Mouse (Mus musculus) MEL-GATA-1-ER (cell line): ENCODE results near the gene Ciao2b.
A peak's percentile ranks its signal among the peaks of the same experiment; 100 is the strongest.

ENCODE experiments used
- DNase-seq: peaks from one replicate; pipeline ENCODE4 v3.0.0-alpha.2; 2012; ENCODE audit warnings: low read depth; ENCODE audit errors: extremely low read depth

The Ciao2b gene

DNA sequence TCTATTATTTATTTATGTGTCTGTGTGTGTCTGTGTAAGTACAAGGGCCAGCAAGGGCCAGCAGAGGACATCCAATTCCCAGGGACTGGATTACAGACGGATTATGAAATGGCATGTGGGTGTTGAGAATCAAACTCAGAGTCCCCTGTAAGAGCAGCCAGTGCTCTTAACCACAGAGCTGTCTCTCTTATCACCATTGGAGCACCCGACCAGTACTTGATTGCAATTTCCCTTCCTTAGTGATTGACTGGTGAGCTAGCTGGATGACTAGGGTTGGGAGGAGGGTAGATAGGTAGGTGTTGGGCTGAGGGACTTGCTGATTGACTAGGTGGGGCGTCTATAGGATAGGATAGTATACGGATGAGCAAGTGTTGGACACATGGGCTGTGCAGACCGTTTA is 21.0 kb downstream of the Ciao2b start:
- no peak for DNase-seq

DNA sequence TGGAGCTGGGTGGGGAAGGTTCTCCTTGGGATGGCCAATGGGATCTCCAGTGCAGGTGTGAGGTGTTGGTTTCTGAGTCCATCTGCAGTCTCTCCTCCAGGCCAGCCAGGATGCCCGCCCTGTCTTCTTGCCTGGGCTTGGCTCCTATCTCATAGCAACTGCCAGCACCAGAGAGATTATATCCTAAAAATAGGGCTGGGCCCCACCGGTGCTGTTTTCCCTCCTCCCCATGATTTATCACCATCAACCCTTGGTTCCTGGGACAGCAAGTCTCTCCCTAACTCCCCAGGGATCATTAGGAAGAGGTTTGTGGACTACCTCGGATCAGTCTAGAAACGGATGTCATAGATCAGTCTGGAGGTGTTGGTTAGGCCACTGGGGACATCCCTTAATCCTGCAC is 28.6 kb downstream of the Ciao2b start:
- no peak for DNase-seq

DNA sequence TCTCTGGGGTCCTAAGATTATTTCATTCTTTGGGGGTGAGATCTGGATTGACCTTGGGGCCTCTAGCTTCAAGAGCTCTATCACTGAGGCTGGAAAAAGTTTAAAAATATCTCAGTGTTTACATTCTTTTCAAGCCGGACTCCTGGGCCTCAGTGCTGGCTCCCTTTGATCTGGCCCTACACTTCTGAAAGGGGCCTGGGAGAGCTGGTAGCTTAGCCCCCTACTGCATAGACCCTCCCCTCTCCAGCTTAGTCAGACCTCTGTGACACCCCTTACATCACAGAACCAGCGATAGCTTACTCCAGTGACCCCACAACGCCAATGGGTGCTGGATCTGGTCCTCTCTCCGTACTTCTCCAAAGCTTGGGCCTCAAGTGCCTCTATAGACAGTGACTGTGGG is 30.2 kb downstream of the Ciao2b start:
- no peak for DNase-seq

DNA sequence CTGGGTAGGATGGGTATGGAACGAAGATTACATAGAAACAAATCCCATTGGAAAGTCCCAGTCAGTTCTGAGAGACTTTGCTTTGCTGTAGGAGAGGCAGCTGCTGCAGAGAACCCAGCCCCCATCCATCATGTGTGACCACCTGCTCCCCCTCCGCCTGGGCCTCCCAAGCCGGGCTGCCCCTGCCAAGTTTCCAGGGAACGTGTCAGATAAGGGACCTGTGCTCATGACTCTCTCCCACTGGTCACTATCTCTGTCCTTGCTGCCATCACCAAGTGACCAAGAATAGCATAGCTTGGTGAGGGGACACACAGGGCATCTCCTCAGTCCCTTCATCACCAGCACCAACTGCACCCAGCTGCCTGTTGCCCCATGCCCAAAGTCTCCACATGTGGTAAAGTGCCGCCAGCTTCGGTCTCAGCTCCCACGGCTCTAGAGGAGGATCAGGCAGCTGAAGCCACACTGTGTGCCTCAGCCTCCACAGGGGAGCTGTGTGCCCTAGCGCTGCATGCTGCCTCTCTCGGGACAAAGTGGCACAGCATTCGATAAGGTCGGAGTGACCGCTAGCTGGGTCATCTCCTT is 31.5 kb downstream of the Ciao2b start:
- no peak for DNase-seq

DNA sequence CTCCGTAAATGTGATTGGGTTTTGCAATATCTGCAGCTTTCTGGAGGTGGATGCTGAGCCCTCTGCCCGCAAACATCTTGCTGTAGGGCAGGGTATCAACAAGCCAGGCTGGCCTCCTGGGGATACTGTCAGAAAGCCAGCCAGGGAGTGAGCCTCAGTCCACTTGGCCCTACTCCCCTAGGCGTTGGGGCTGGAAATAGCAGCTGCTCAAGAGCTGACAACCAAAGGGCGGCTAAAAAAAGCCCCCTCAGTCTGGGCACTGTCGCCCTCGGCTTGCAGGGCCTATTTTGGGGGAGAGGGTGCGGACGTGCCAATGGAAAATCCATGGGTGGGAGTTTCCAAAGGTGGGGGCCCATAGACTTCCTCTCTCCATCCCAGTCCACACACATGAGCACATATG is 32.5 kb downstream of the Ciao2b start:
- DNase-seq = no peak

DNA sequence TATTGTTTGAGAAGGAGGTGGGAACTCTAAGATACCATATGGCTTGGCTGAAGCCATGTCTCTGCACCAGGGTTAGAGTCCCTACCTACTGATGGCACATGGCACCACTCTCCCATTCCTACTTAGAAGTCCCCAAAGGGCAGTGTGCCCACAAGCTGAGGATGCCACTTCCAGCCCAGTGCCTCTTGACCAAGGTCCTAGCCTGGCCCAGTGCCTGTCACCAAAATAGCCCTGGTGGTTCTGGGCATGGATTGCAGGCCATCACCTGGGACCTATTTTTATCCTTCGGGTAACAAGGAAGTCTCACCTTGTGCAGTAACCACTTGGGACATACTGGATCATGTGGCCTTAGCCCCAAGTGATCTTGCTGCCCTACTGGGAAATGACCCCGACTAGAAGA is 33.8 kb downstream of the Ciao2b start:
- DNase-seq = no peak

DNA sequence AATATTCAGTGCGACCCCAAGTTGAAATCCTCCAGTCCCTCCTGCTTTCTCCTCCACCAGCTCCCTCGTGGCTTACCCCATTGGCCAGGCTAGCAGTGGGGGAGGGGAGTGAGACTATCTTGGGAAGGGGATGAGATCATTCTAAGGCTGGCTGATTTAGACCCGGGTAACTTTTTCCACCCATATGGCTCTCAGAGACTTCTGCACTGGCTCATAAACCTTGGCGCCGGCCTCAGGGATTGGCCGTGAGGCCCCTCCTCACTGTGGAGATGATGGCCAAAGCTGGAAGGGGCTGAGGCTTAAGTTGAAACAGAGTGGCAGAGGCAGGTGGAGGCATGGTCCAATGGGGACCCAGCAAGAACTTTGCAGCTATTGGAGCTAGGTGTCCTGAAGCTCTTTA is 35.4 kb downstream of the Ciao2b start:
- no peak for DNase-seq

DNA sequence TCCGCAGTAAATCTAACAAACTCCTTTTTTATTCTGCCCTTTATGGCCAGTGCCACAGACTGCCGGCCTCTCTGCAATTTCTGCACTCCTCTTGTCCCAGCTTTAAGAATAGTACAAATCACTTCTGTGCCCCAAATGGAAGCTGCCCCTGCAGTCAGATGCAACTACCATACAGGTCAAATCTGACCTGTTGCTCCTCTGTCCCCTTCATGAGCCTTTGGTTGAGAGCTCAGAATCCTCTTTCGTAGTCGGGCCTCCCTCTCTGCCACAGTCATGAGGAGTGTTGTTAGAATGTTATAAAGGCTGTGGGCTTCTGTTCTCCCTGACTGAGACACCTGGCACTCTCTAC is 38.5 kb downstream of the Ciao2b start:
- no peak for DNase-seq

DNA sequence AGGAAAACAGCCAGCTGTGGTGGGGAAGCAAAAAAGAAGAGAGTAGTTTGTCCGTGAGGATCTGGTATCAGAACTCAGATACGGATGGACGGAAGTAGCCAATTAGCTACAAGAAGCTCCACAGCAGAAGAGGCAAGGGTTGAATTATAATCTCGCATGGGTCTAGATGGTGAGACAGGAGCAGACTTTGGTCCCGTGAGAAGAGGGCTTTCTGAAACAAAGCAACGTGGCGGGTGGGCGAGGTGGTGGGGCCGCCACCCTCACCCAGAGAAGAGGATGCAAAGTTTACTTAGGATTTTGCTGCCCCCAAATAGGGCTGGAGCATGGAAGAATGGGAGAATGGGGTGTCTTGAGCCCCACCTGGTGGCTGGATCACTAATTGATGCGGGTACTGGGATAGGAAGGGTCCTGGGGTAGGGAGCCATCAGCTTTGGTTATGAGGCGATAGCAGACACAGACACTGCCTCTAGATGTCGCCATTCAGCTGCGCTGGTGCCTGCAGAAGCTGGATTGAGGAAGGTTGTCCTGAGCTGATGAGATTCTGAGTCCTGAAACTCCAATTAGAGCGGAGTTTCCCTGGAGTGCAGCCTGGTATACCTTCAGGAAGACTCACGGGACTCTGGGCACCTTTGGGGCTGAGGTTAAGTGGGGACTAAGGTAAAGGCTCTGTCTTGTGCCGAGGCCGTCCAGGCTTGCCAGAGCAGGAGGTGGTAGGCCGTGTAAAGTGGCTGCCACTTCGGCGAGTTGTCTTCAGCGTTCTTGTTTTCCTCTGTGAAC is 39.1 kb downstream of the Ciao2b start:
- DNase-seq = peak; percentile 75

DNA sequence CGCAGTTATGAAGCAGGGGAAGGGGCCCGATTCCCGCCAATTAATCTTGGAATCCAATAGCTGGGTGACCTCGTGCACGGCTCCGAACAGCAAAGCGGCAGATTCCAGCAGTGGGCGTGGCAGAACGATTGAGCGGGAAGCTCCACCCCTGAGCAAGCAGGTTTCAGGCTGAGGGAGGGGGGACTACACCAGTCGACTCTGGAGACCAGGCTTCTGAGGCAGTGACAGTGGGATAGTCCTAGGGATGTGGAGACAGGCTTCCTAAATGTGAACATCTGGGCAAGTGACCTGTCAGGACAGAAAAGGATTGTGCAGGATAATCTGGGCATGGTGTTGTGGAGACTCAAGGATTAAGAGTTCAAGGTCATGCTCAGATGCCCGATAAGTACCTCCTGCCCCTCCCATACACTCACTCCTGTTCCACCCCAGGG is 39.8 kb downstream of the Ciao2b start:
- no peak for DNase-seq

DNA sequence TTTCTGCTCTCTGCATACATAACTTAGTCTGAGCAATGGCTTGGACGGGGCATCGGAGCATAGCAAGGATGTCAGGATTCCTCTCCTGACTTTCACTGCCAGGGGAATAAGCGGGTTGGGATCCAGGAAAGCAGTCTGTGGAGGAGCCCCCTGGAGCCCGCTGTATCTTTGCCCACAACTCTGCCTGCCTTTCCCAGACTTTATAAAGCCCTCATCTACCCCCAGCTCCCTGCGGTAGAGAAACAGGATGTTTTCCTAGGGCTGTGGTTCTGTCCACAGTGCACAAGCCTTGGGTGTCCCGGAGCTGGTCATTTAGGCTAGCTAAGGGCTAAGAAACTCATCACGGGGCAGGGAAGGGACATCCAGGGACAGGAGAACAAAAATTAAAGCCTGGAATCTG is 40.4 kb downstream of the Ciao2b start:
- DNase-seq = no peak

DNA sequence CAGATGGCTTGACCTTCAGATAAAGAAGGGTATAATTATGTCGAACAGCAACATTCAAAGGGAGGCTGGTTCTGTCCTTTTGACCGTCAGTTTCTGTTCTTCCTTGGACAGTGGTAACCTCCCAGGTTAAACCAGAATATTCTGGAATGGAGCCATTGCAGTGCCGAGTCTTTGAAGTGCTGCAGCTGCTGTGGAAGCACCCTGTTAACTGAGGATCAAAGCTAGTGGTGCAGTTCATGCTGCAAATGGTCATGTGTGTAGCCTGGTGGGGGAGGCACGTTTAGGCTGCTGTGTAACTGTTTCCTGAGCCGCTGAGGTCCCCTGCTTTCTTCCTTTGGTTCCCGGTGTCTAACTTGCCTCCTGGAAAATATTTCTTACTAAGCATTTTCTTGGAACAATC is 43.3 kb downstream of the Ciao2b start:
- no peak for DNase-seq

DNA sequence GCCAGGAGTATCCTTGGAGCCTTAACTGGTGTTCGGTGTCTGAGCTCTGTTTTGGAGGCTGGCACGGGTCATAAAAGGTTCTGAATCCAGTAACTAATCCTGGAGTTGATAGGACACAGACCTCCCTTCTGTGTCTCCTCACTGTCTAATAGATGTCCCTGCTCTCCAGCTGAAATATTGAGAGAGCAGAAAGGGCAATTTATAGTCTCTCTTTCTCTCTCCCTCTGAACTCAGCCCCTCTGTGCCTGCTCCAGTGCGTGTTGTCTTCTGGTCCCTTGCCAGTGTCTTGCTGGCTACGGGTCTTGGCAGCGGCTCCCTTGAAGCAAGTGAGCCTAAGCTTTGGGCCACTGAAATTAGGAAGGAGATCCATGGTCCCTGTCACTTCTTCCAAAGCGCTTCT is 44.1 kb downstream of the Ciao2b start:
- DNase-seq = no peak

DNA sequence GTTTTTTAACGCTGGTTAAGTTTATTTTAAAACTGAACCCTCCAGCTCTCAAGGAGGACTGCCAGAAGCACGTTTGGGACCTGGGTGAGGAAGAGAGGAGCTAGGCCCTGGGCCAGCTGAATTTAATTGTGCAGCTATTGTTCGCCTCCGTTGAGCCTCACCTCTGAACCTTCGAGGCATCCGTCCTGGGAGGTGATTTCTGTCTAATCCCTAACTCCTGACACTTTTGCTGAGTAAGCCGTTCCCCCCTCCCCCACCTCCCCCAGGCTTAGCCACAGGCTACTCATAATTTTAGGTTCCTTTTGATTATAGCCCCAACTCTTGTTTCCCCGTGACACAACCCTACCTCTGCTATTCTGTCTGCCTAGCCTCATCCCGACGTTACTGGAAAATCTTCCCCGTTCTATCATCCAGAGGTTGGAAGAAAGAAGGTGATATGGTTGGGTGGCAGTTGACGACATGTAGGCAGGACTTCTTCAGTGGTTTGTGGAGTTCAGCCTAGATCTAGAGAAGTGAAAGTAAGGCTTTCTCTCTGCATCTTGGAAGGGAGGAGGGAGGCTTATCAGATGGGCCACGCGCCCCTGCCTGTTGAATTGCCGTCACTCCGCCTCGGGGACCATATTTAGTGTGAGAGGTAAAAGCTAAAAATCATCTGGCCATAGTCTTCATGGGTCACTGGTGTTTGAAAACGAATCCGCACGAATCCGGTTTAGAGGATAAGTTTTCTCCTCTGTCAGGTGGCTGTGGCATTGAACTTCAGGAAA is 45.8 kb downstream of the Ciao2b start:
- DNase-seq = peak; percentile 53

DNA sequence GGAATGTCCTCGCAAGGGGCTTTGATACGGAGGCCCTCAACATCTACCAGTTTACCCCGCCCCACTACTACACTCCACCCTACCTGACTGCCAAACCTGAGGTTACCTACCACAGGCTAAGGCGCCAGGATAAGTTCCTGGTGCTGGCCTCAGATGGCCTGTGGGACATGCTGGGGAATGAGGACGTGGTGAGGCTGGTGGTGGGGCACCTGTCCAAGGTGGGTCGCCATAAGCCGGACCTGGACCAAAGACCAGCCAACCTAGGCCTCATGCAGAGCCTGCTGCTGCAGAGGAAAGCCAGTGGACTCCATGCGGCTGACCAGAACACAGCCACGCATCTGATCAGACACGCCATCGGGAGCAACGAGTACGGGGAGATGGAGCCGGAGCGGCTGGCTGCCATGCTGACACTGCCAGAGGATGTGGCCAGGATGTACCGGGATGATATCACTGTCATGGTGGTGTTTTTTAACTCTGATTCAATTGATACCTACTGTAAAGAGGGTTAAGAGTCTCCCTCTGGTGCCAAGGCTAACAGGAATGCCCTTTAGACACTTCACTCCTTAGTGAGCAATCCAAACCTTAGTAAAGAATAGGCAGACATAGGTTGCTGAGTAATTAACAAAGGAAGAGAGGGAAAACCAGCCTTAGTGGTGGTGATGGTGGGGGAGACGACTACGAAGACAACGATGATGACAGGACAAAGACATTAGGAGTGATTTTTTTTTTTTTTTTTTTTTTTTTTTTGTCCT is 47.0 kb downstream of the Ciao2b start:
- DNase-seq = no peak

DNA sequence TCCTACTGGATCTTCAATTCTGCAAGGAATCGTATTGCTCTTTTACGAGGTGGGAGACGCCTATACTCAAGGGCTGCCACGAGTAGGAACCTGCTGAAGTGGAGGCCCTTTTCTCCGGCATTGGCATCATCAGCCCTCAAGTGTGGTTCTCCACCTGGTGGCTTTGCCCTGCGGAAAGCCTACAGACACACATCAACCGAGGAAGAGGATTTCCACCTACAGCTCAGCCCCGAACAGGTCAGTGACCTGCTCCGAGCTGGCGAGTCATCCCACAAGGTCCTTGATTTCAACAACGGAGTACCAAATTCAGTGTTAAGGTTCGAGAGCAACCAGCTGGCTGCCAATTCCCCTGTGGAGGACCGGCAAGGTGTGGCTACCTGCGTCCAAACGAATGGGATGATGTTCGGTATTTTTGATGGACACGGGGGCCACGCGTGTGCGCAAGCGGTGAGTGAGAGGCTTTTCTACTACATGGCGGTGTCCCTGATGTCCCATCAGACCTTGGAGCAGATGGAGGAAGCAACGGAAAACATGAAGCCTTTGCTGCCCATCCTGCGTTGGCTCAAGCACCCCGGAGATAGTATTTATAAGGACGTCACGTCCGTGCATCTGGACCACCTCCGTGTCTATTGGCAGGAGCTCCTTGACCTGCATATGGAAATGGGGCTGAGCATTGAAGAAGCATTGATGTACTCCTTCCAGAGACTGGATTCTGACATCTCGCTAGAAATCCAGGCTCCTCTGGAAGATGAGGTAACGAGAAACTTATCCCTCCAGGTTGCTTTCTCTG is 48.0 kb downstream of the Ciao2b start:
- DNase-seq = no peak

DNA sequence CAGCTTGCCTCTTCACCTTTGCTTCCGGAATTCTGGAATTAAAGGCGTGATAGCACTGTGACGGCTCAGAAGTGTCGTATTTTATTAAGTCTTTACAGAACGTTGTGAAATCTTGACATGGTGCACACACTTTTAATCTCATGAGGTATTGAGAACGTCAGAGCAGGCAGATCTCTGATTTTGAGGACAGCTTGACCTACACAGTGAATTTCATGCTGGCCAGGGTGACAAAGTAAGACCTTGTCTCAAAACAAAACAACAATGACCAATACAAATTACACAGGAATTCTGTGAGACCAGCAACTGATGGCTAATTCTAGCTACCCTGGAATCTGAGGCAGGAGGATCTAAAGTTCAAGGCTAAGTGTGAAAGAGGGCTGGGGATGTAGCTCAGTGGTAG is 49.2 kb downstream of the Ciao2b start:
- no peak for DNase-seq

DNA sequence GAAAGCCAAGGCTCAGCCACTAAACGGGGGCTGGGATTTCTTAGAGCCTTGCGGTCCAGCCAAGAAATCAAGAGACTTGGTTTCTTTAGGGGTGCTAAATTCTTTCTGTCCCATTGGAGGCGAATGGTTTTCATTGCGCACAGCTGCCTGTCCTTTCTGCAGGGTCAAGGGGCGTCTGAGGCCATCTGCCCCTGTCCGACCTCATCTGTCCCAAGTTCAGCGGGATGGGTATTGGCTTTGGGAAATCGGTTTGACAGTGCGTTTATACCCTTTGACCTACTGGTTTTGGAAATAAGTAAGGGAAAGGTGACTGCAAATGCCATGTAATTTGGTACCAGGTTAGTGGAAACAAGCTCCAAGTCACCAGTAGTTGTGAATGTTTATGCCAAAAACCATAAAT is 49.9 kb downstream of the Ciao2b start:
- no peak for DNase-seq

DNA sequence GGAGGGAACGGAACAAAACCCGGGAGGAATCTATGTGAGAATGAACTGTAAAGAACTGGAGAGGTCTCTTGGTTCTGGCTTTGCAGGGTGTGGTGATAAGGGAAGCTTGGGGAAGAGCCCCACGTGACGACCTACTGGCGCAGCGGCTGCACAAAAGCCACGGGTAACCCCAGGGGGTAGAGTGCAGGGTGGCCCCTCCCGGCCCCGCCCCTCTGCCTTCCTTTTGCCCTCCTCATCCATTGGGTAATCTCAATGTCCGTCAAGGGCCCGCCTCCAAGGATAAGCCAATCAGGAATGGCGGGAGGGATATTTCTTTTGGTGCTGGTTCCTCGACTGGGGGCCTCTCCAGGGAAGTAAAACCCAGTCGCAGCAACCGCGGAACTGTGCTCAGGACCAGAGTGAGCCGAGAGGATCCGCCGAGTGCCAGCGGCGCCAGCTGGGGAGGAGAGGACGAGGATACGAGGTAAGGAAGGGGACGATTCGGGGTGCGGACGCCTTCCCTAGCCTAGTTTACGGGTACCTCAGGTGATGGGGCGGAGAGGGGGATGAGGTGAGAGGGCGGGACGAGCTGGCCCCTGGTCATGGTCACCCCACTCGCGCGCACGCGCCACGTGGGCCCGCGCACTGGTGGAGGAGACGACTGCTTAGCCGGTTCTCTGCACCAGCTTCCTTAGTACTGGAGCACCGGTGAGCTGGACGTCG is 50.5 kb downstream of the Ciao2b start, which contains the start of gene Pdp2:
TSS of gene Pdp2 (plus strand) at position 319 of the 702 bp plus-strand sequence.
- DNase-seq = peak; percentile 95

DNA sequence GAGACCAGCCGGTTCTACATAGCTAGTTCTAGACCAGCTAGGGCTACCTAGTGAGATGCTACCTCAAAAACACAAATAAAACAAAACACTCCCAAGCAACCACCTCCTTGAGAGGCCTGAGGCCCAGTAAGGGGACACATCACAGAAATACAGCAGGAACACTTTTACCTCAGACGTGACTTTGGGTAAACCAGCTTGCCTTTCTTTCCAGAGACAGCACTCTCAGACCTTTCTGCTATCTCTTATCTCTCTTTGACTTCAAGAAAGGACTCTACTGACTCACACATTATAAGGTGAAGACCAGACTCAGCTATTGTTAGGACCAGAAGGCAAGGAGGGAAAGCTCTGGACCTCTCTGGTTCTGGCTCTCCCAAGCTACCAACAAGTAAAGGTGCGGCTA is 51.5 kb downstream of the Ciao2b start:
- DNase-seq = no peak
